Mouse (Mus musculus): ENCODE results near the gene Camta1.

- TF ChIP-seq POLR2A (IDR thresholded peaks at IDR 0.05; ENCODE audit: control insufficient read depth, extremely low read depth, insufficient read depth, low read length, poor library complexity) (no peak), CTCF (IDR thresholded peaks at IDR 0.05; ENCODE audit: borderline replicate concordance, control insufficient read depth, extremely low read depth, insufficient read depth, low read length, poor library complexity) (no peak)
Measured at GRCm38 (mm10) chr4:151827356-151827755, 34.3 kb downstream of the Camta1 start.
